ENCODE assay signal across 35 mouse cellular contexts in genomic region chr11:78363309-78364007, GRCm38 (mm10). TPM values are rescaled to one million over a fixed set of nuclear protein-coding genes. Genes with fewer than 3 reads are reported as not detected.
DNase-seq lines count a peak whose midpoint lies in the region; ATAC-seq and TF ChIP-seq lines count a peak whose summit lies in the region.
"Had no signal": no experiment of that assay in that cellular context is flagged by ENCODE, and none has a peak within 500 bp of the region (broad histone marks: within the 10 kb centered on the region; RNA-seq: fewer than 3 reads in every experiment).

No protein-coding gene starts in this region.

- no peaks in the 10 kb centered on the region for H3K9me3 ChIP-seq in kidney, embryonic 14.5 days (ENCODE audit: control insufficient read depth, low read length)
- H3K9me3 ChIP-seq in intestine, embryonic 15.5 days: no peaks in the 10 kb centered on the region
- H3K9me3 ChIP-seq in liver, embryonic 11.5 days (ENCODE audit: control insufficient read depth, low read length): no peaks in the 10 kb centered on the region
- H3K9me3 ChIP-seq: forebrain, embryonic 15.5 days; G1E; heart, embryonic 12.5 days; hindbrain, embryonic 10.5 days had no signal

- no peak overlapping the region for H3K27ac ChIP-seq in kidney, adult 2 months (ENCODE audit: insufficient read depth, low read depth, low read length)
- H3K27ac ChIP-seq in kidney, embryonic 14.5 days (ENCODE audit: low read depth, low read length): no peak overlapping the region
- peak overlapping the region; percentile 67; the same call in 1 of the 2 replicates for H3K27ac ChIP-seq in intestine, embryonic 15.5 days
- H3K27ac ChIP-seq in small intestine, adult 2 months (ENCODE audit: insufficient read depth, low read depth, low read length): peak overlapping the region; percentile 61
- no peak overlapping the region for H3K27ac ChIP-seq in liver, embryonic 11.5 days (ENCODE audit: low read depth, low read length)
- H3K27ac ChIP-seq: forebrain, embryonic 15.5 days; hindbrain, embryonic 10.5 days; left cerebral cortex, adult 2 months; macrophage; stomach, postnatal 0 days had no signal

- ATAC-seq in kidney, embryonic 14.5 days (ENCODE audit: low FRiP score, low TSS enrichment): no peak
- no peak for ATAC-seq in intestine, embryonic 15.5 days
- ATAC-seq in liver, embryonic 11.5 days (replicated peaks; ENCODE audit: low FRiP score): no peak
- ATAC-seq: activated CD4-positive, CD25-positive, alpha-beta regulatory T cell, adult 4 months; forebrain, embryonic 15.5 days; hindbrain, embryonic 16.5 days; midbrain, embryonic 16.5 days had no signal

- no peak overlapping the region for H3K4me3 ChIP-seq in kidney, adult 2 months (ENCODE audit: insufficient read depth, low read depth, low read length)
- H3K4me3 ChIP-seq in kidney, embryonic 14.5 days (ENCODE audit: low read length): no peak overlapping the region
- H3K4me3 ChIP-seq in intestine, embryonic 15.5 days (replicated peaks): no peak overlapping the region
- H3K4me3 ChIP-seq in small intestine, adult 2 months (ENCODE audit: low read depth, low read length): no peak overlapping the region
- no peak overlapping the region for H3K4me3 ChIP-seq in liver, embryonic 11.5 days (ENCODE audit: low read depth, low read length)
- H3K4me3 ChIP-seq: forebrain, embryonic 15.5 days; heart, embryonic 12.5 days; hindbrain, embryonic 10.5 days; left cerebral cortex, adult 2 months had no signal

- H3K27me3 ChIP-seq in kidney, adult 2 months (replicated peaks; ENCODE audit: control insufficient read depth, insufficient read depth, low read length): no peaks in the 10 kb centered on the region
- H3K27me3 ChIP-seq in kidney, embryonic 14.5 days (ENCODE audit: control insufficient read depth, insufficient read depth, low read length): no peaks in the 10 kb centered on the region
- H3K27me3 ChIP-seq in intestine, embryonic 15.5 days (replicated peaks): no peaks in the 10 kb centered on the region
- H3K27me3 ChIP-seq in small intestine, adult 2 months (ENCODE audit: control insufficient read depth, insufficient read depth, low read length): no peaks in the 10 kb centered on the region
- H3K27me3 ChIP-seq in liver, embryonic 11.5 days (replicated peaks; ENCODE audit: control insufficient read depth, insufficient read depth, low read length): no peaks in the 10 kb centered on the region
- H3K27me3 ChIP-seq: forebrain, embryonic 15.5 days had no signal

- no peak for TF ChIP-seq CTCF in kidney, adult 2 months (conservative IDR thresholded peaks at IDR 0.05; ENCODE audit: insufficient read depth, insufficient read length, low read depth, low read length)
- TF ChIP-seq CTCF in small intestine, adult 2 months (IDR thresholded peaks at IDR 0.05; ENCODE audit: extremely low read depth, insufficient read length, insufficient replicate concordance, low read depth, low read length): no peak

- peak; percentile 48 for DNase-seq in kidney, adult 2 months
- peak; percentile 46 for DNase-seq in kidney, postnatal 14 days
- DNase-seq in liver, embryonic 11.5 days (ENCODE audit: low spot score): no peak
- DNase-seq in gastrocnemius, adult 8-10 months (ENCODE audit: low spot score in 2 of 2): no peak
- no peak for DNase-seq in heart, adult 9 months (ENCODE audit: low spot score in 2 of 2)
- DNase-seq: adrenal gland, adult 8-10 months; cerebellum, adult 2 months; cerebellum, postnatal 36 days; embryo, embryonic 11 days; gastrocnemius, postnatal 10 days; heart, postnatal 10 days; left cerebral cortex, postnatal 4 days; liver; right cerebral cortex, adult 18-20 months; right cerebral cortex, postnatal 4 days had no signal

- no peak for TF ChIP-seq POLR2A in kidney, adult 2 months (IDR thresholded peaks at IDR 0.05; ENCODE audit: low read depth, low read length)
- no peak for TF ChIP-seq POLR2A in small intestine, adult 2 months (IDR thresholded peaks at IDR 0.05; ENCODE audit: low read depth, low read length)

- no peak overlapping the region for H3K4me2 ChIP-seq in kidney, embryonic 14.5 days (replicated peaks; ENCODE audit: low read depth, low read length)
- no peak overlapping the region for H3K4me2 ChIP-seq in intestine, embryonic 15.5 days (replicated peaks)
- H3K4me2 ChIP-seq in liver, embryonic 11.5 days: no peak overlapping the region
- H3K4me2 ChIP-seq: forebrain, embryonic 15.5 days; heart, embryonic 12.5 days had no signal

- H3K36me3 ChIP-seq in kidney, adult 2 months (ENCODE audit: control insufficient read depth, insufficient read depth, low read length): no peaks in the 10 kb centered on the region
- H3K36me3 ChIP-seq in kidney, embryonic 14.5 days (ENCODE audit: control insufficient read depth, insufficient read depth, low read length): no peaks in the 10 kb centered on the region
- no peaks in the 10 kb centered on the region for H3K36me3 ChIP-seq in intestine, embryonic 15.5 days
- H3K36me3 ChIP-seq in small intestine, adult 2 months (ENCODE audit: control insufficient read depth, insufficient read depth, low read length): no peaks in the 10 kb centered on the region
- H3K36me3 ChIP-seq in liver, embryonic 11.5 days (ENCODE audit: control insufficient read depth, insufficient read depth, low read length): no peaks in the 10 kb centered on the region
- H3K36me3 ChIP-seq: forebrain, embryonic 15.5 days; G1E; heart, embryonic 12.5 days; hindbrain, embryonic 10.5 days had no signal

- 33% methylated on average over 13 of the region's 13 CpGs for WGBS in kidney, adult 2 months
- WGBS in kidney, embryonic 14.5 days: 61% methylated on average over 13 of the region's 13 CpGs
- WGBS in intestine, embryonic 15.5 days: 69% methylated on average over 13 of the region's 13 CpGs
- 31% methylated on average over 13 of the region's 13 CpGs for WGBS in small intestine, adult 2 months
- WGBS in liver, embryonic 11.5 days: 72% methylated on average over 13 of the region's 13 CpGs

- peaks cover 7% of the 10 kb centered on the region for H3K4me1 ChIP-seq in kidney, adult 2 months (ENCODE audit: control insufficient read depth, insufficient read depth, low read length)
- peaks cover 21% of the 10 kb centered on the region for H3K4me1 ChIP-seq in kidney, embryonic 14.5 days (ENCODE audit: control insufficient read depth, insufficient read depth, low read length)
- peaks cover 27% of the 10 kb centered on the region for H3K4me1 ChIP-seq in intestine, embryonic 15.5 days (replicated peaks)
- peaks cover 40% of the 10 kb centered on the region for H3K4me1 ChIP-seq in small intestine, adult 2 months (ENCODE audit: control insufficient read depth, insufficient read depth, insufficient read length, low read length)
- H3K4me1 ChIP-seq in liver, embryonic 11.5 days (replicated peaks; ENCODE audit: control insufficient read depth, insufficient read depth, low read length): no peaks in the 10 kb centered on the region
- H3K4me1 ChIP-seq: forebrain, embryonic 15.5 days; heart, embryonic 12.5 days had no signal

- H3K9ac ChIP-seq in kidney, embryonic 14.5 days (ENCODE audit: low read depth, low read length): no peak overlapping the region
- no peak overlapping the region for H3K9ac ChIP-seq in intestine, embryonic 15.5 days
- H3K9ac ChIP-seq in liver, embryonic 11.5 days (ENCODE audit: low read depth, low read length): no peak overlapping the region
- H3K9ac ChIP-seq: forebrain, embryonic 15.5 days; heart, embryonic 12.5 days had no signal

RNA-seq across cellular contexts. Expression of gene Unc119, which starts 20.2 kb away (rescaled TPM):
- 20.3 and 20.8 TPM in 2 replicates for polyA plus RNA-seq in kidney, adult 2 months (2012; rRNA removed)
- 49.6 and 57.1 TPM in 2 replicates for polyA plus RNA-seq in kidney, embryonic 14.5 days (2014; fragmentation: Nextera tagmentation; extraction: Ambion mirVana)
- 33.5 and 34.6 TPM in 2 replicates for polyA plus RNA-seq in intestine, embryonic 15.5 days (2015; fragmentation: Nextera tagmentation; extraction: Ambion mirVana)
- 12.7 and 13.3 TPM in 2 replicates for polyA plus RNA-seq in small intestine, adult 2 months (2012; rRNA removed)
- 68.9 and 72.7 TPM in 2 replicates for polyA plus RNA-seq in liver, embryonic 11.5 days (2014; fragmentation: Nextera tagmentation; extraction: Ambion mirVana)
- total RNA-seq in gastrocnemius, adult 8-10 months (2022): 10 to 100 TPM in 1 of 4 experiments, 1 to 10 TPM in 3; 5.3 to 14.9 (median 8.4) TPM

RNA-seq across cellular contexts. Expression of gene Foxn1, which starts 22.9 kb away (rescaled TPM):
- 0.03 and 0.05 TPM in 2 replicates for polyA plus RNA-seq in kidney, adult 2 months (2012; rRNA removed)
- 0.11 TPM in 1 of 2 replicates, not detected in the other for polyA plus RNA-seq in kidney, embryonic 14.5 days (2014; fragmentation: Nextera tagmentation; extraction: Ambion mirVana)
- polyA plus RNA-seq in intestine, embryonic 15.5 days (2015; fragmentation: Nextera tagmentation; extraction: Ambion mirVana): not detected in 2 replicates
- polyA plus RNA-seq in small intestine, adult 2 months (2012; rRNA removed): 0.06 TPM in 1 of 2 replicates, not detected in the other
- polyA plus RNA-seq in liver, embryonic 11.5 days (2014; fragmentation: Nextera tagmentation; extraction: Ambion mirVana): not detected in 2 replicates
- not detected for total RNA-seq in gastrocnemius, adult 8-10 months (2022)
- total RNA-seq: CH12.LX; gastrocnemius, postnatal 10 days; granulocyte monocyte progenitor cell, adult 5-6 weeks; heart, postnatal 10 days; layer of hippocampus, postnatal 10 days; left cerebral cortex, adult 2 months; left cerebral cortex, postnatal 4 days had no signal
- polyA plus RNA-seq: activated CD4-positive, CD25-positive, alpha-beta regulatory T cell, adult 4 months; cerebellum, adult 2 months; forebrain, embryonic 15.5 days; G1E; heart, embryonic 12.5 days; hindbrain, embryonic 10.5 days; hindbrain, embryonic 16.5 days; liver, embryonic 16.5 days; lung, postnatal 0 days; macrophage; midbrain, embryonic 16.5 days; neural tube, embryonic 14.5 days had no signal

RNA-seq across cellular contexts. Expression of gene Pigs, which starts 35.2 kb away (rescaled TPM):
- polyA plus RNA-seq in kidney, adult 2 months (2012; rRNA removed): 69.1 and 79.1 TPM in 2 replicates
- 48.9 and 76.0 TPM in 2 replicates for polyA plus RNA-seq in kidney, embryonic 14.5 days (2014; fragmentation: Nextera tagmentation; extraction: Ambion mirVana)
- 78.6 and 85.0 TPM in 2 replicates for polyA plus RNA-seq in intestine, embryonic 15.5 days (2015; fragmentation: Nextera tagmentation; extraction: Ambion mirVana)
- polyA plus RNA-seq in small intestine, adult 2 months (2012; rRNA removed): 47.6 and 70.8 TPM in 2 replicates
- 63.6 and 68.2 TPM in 2 replicates for polyA plus RNA-seq in liver, embryonic 11.5 days (2014; fragmentation: Nextera tagmentation; extraction: Ambion mirVana)
- 10 to 100 TPM; 19.1 to 25.1 (median 21.3) TPM for total RNA-seq in gastrocnemius, adult 8-10 months (2022)

RNA-seq across cellular contexts. Expression of gene Aldoc, which starts 40.7 kb away (rescaled TPM):
- 36.2 and 43.5 TPM in 2 replicates for polyA plus RNA-seq in kidney, adult 2 months (2012; rRNA removed)
- polyA plus RNA-seq in kidney, embryonic 14.5 days (2014; fragmentation: Nextera tagmentation; extraction: Ambion mirVana): 2.3 and 4.3 TPM in 2 replicates
- polyA plus RNA-seq in intestine, embryonic 15.5 days (2015; fragmentation: Nextera tagmentation; extraction: Ambion mirVana): 23.1 and 29.0 TPM in 2 replicates
- 8.8 and 11.7 TPM in 2 replicates for polyA plus RNA-seq in small intestine, adult 2 months (2012; rRNA removed)
- polyA plus RNA-seq in liver, embryonic 11.5 days (2014; fragmentation: Nextera tagmentation; extraction: Ambion mirVana): 8.8 and 9.9 TPM in 2 replicates
- 1 to 10 TPM; 1.5 to 2.2 (median 1.7) TPM for total RNA-seq in gastrocnemius, adult 8-10 months (2022)

RNA-seq across cellular contexts. Expression of gene Slc13a2, which starts 58.6 kb away (rescaled TPM):
- 91.0 and 105 TPM in 2 replicates for polyA plus RNA-seq in kidney, adult 2 months (2012; rRNA removed)
- 0.07 and 0.45 TPM in 2 replicates for polyA plus RNA-seq in kidney, embryonic 14.5 days (2014; fragmentation: Nextera tagmentation; extraction: Ambion mirVana)
- polyA plus RNA-seq in intestine, embryonic 15.5 days (2015; fragmentation: Nextera tagmentation; extraction: Ambion mirVana): 1.3 and 2.5 TPM in 2 replicates
- polyA plus RNA-seq in small intestine, adult 2 months (2012; rRNA removed): 24.9 and 374 TPM in 2 replicates
- polyA plus RNA-seq in liver, embryonic 11.5 days (2014; fragmentation: Nextera tagmentation; extraction: Ambion mirVana): not detected in 2 replicates
- not detected for total RNA-seq in gastrocnemius, adult 8-10 months (2022)
- total RNA-seq: adrenal gland, adult 8-10 months; CH12.LX; G1E; gastrocnemius, postnatal 10 days; granulocyte monocyte progenitor cell, adult 5-6 weeks; heart, postnatal 10 days; layer of hippocampus, postnatal 10 days; left cerebral cortex, adult 2 months; left cerebral cortex, postnatal 4 days had no signal
- polyA plus RNA-seq: activated CD4-positive, CD25-positive, alpha-beta regulatory T cell, adult 4 months; cerebellum, adult 2 months; embryonic facial prominence, embryonic 14.5 days; forebrain, embryonic 15.5 days; G1E; heart, embryonic 12.5 days; hindbrain, embryonic 10.5 days; hindbrain, embryonic 16.5 days; midbrain, embryonic 16.5 days; neural tube, embryonic 14.5 days had no signal

Comparison
In these comparisons a context has a peak if more than half of its experiments do, and no peak if none do; other contexts are left out.
1. DNase-seq: peak in kidney, adult 2 months (single experiment) and kidney, postnatal 14 days (single experiment); none in liver, embryonic 11.5 days (single experiment), gastrocnemius, adult 8-10 months (0 of 2) and heart, adult 9 months (0 of 2).
2. H3K27ac ChIP-seq: peak in intestine, embryonic 15.5 days (single experiment) and small intestine, adult 2 months (single experiment); none in kidney, adult 2 months (single experiment), kidney, embryonic 14.5 days (single experiment) and liver, embryonic 11.5 days (single experiment).